Comparison of ENCODE assay signal across 11 mouse cellular contexts in the genomic region with DNA sequence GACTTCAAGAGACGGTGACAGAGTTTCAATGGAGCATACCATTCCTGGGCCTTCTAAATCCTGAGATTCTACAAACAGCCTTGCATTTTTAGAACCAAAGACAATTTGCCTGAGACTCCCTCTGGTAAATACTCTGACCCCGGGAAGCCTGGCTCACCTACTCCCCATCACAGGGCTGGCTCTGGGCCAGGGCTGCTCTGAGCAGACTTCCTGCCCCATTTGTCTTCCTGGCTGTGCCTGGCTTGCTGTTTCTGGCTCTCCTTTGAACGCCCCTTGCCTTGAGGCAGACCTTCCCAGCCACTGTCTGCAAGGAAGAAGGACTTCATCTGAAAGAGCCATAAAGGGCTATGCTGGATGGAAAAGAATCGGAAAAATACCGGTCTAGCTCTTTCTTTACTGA.
A peak's percentile ranks its signal among the peaks of the same experiment; 100 is the strongest.
DNase-seq lines count a peak whose midpoint lies in the region; ATAC-seq and TF ChIP-seq lines count a peak whose summit lies in the region.
"Had no signal": no experiment of that assay in that cellular context is flagged by ENCODE, and none has a peak within 500 bp of the region (broad histone marks: within the 10 kb centered on the region; RNA-seq: fewer than 3 reads in every experiment).

No protein-coding gene starts in this region.

- TF ChIP-seq POLR2A in kidney, adult 2 months (IDR thresholded peaks at IDR 0.05; ENCODE audit: low read depth, low read length): no peak

- TF ChIP-seq CTCF in kidney, adult 2 months (conservative IDR thresholded peaks at IDR 0.05; ENCODE audit: insufficient read depth, insufficient read length, low read depth, low read length): no peak

- intact Hi-C loops in left cerebral cortex, postnatal 4 days (cut with DNase I): no loop called here
- intact Hi-C loops in left cerebral cortex, postnatal 14 days (cut with DNase I): no loop called here

- WGBS in kidney, adult 2 months: 38% methylated on average over 5 of the region's 5 CpGs
- WGBS in midbrain, embryonic 16.5 days: 75% methylated on average over 5 of the region's 5 CpGs

- H3K9me3 ChIP-seq in midbrain, embryonic 16.5 days (replicated peaks; ENCODE audit: control insufficient read depth, low read length, poor library complexity, severe bottlenecking): no peaks in the 10 kb centered on the region
- H3K9me3 ChIP-seq: megakaryocyte, embryonic 14.5 days had no signal

- H3K4me3 ChIP-seq in kidney, adult 2 months (ENCODE audit: insufficient read depth, low read depth, low read length): no peak overlapping the region
- H3K4me3 ChIP-seq in midbrain, embryonic 16.5 days (ENCODE audit: low read depth, low read length): no peak overlapping the region
- H3K4me3 ChIP-seq: erythroblast, embryonic 14.5 days; megakaryocyte, embryonic 14.5 days had no signal

- H3K4me2 ChIP-seq in midbrain, embryonic 16.5 days (ENCODE audit: low read length): no peak overlapping the region

- peak overlapping the region; percentile 50 for H3K27ac ChIP-seq in kidney, adult 2 months (ENCODE audit: insufficient read depth, low read depth, low read length)
- no peak overlapping the region for H3K27ac ChIP-seq in midbrain, embryonic 16.5 days (ENCODE audit: low read length)

- DNase-seq in left cerebral cortex, postnatal 4 days: peak; percentile 34
- DNase-seq in left cerebral cortex, postnatal 14 days (ENCODE audit: low spot score in 2 of 2): no peak
- peak; percentile 82 for DNase-seq in adrenal gland, postnatal 25 days
- DNase-seq in kidney, adult 2 months: peak; percentile 92
- peak; percentile 65 for DNase-seq in naive thymus-derived CD4-positive, alpha-beta T cell, adult 2 months (ENCODE audit: low read depth)
- DNase-seq in B cell, adult 2 months: no peak

- H3K4me1 ChIP-seq in kidney, adult 2 months (ENCODE audit: control insufficient read depth, insufficient read depth, low read length): peaks cover 12% of the 10 kb centered on the region
- H3K4me1 ChIP-seq in midbrain, embryonic 16.5 days (ENCODE audit: control insufficient read depth, insufficient read depth, low read length): no peaks in the 10 kb centered on the region

- ATAC-seq in midbrain, embryonic 16.5 days: no peak
- ATAC-seq in megakaryocyte, adult 5-6 weeks (ENCODE audit: poor library complexity, severe bottlenecking): no peak
- ATAC-seq: Patski had no signal

- no peaks in the 10 kb centered on the region for H3K27me3 ChIP-seq in kidney, adult 2 months (replicated peaks; ENCODE audit: control insufficient read depth, insufficient read depth, low read length)
- no peaks in the 10 kb centered on the region for H3K27me3 ChIP-seq in midbrain, embryonic 16.5 days (ENCODE audit: control insufficient read depth, insufficient read depth, low read depth, low read length)
- H3K27me3 ChIP-seq: megakaryocyte, embryonic 14.5 days; Patski had no signal

- H3K36me3 ChIP-seq in kidney, adult 2 months (ENCODE audit: control insufficient read depth, insufficient read depth, low read length): no peaks in the 10 kb centered on the region; the same call in 1 of the 2 replicates
- no peaks in the 10 kb centered on the region for H3K36me3 ChIP-seq in midbrain, embryonic 16.5 days (ENCODE audit: control insufficient read depth, insufficient read depth, low read length)

- no peak overlapping the region for H3K9ac ChIP-seq in midbrain, embryonic 16.5 days (ENCODE audit: low read depth, low read length)

Comparison
In these comparisons a context has a peak if more than half of its experiments do, and no peak if none do; other contexts are left out.
1. DNase-seq: peak in left cerebral cortex, postnatal 4 days (single experiment), adrenal gland, postnatal 25 days (single experiment), kidney, adult 2 months (single experiment) and naive thymus-derived CD4-positive, alpha-beta T cell, adult 2 months (single experiment); none in left cerebral cortex, postnatal 14 days (0 of 2) and B cell, adult 2 months (0 of 2).